Mouse (Mus musculus) forebrain, embryonic 15.5 days (tissue): ENCODE measurements around the gene Iyd. TPM values are rescaled to one million over a fixed set of nuclear protein-coding genes. Genes with fewer than 3 reads are reported as not detected.

Source experiments
- polyA plus RNA-seq: library from polyadenylated mRNA; unstranded; fragments of >200 nt; fragmentation: Nextera tagmentation; extraction: Ambion mirVana; gene quantifications from 2 replicates; pipeline ENCODE4 v1.2.1, GENCODE M21; 2015

Iyd gene
- polyA plus RNA-seq, 1 experiment from 2014 or later, result 0.46 TPM

Other genes starting within 250 kb of the Iyd start
- 63.0 and 64.4 TPM in 2 replicates for gene Ppp1r14c, start 174.2 kb upstream of the Iyd start, polyA plus RNA-seq
- 4.4 and 4.6 TPM in 2 replicates for gene Plekhg1, start 200.1 kb downstream of the Iyd start, polyA plus RNA-seq